Mouse (Mus musculus): ENCODE measurements at regions not wholly inside any gene's neighbourhood (a gene's known extent, or its start where the extent isn't known, plus 50 kb on each side); places are given as distances from the start of the nearest gene placed in this dataset.

DNA sequence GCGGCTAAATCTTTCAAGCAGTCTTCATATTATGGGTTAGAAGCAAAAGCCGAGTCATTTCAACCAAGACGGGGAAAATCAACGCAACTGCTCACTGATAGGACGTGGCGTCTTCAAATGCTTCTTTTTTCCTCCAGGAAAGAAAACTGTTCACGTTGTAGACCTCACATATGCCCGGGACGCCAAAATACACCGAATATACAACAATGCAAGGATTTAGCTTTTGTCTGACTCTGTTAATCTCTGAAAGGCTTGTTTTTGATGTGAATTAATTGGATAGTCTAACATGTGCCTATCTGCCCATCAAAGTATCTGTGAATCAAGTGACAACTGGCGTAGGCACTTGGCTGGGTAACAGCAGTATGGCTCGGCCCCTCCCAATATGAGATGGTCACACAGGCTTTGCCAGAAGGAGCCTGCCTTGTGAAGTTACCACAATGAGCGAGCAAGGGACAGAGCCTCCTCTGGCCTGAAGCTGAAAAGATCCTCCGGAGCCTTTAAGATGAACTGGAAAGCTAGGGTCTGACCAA lies 53.3 kb upstream of the Olig2 start:
- TF ChIP-seq CTCF (IDR thresholded peaks at IDR 0.05; ENCODE audit: low read depth, low read length) (no peak), POLR2A (IDR thresholded peaks at IDR 0.05; ENCODE audit: borderline replicate concordance, low read depth, low read length) (no peak)
